Mouse (Mus musculus): ENCODE results near the gene 4930452B06Rik. TPM values are rescaled to one million over a fixed set of nuclear protein-coding genes. Genes with fewer than 3 reads are reported as not detected.
"Not testable (repeated sequence)": the region's sequence is repeated elsewhere in the genome, so short reads cannot be mapped to it uniquely, and the experiment has no call there.

Gene 4930452B06Rik
- polyA plus RNA-seq, 1 experiment from 2014 or later, result 14.3 TPM

- no peaks in the 10 kb centered on the region for H3K27me3 ChIP-seq (ENCODE audit: control insufficient read depth, insufficient read depth, low read length)
- H3K4me3 ChIP-seq (ENCODE audit: low read depth, low read length), result no peak overlapping the region
- 83% methylated on average over 6 of the region's 6 CpGs for WGBS
- H3K27ac ChIP-seq (ENCODE audit: low read length), result no peak overlapping the region
- no peak for ATAC-seq (ENCODE audit: insufficient number of reproducible peaks, insufficient read depth, low FRiP score, low read depth)
- no peaks in the 10 kb centered on the region for H3K36me3 ChIP-seq (ENCODE audit: control insufficient read depth, insufficient read depth, low read length)
- no peaks in the 10 kb centered on the region for H3K4me1 ChIP-seq (ENCODE audit: control insufficient read depth, insufficient read depth, low read length)
- H3K4me2 ChIP-seq (replicated peaks; ENCODE audit: low read depth, low read length), result no peak overlapping the region
- H3K9ac ChIP-seq (replicated peaks; ENCODE audit: low read depth, low read length), result no peak overlapping the region
- no peaks in the 10 kb centered on the region for H3K9me3 ChIP-seq (ENCODE audit: control insufficient read depth, low read depth, low read length)
These were observed 33.8 kb downstream of the 4930452B06Rik start for GRCm38 (mm10) chr14:8632211-8632610.

- no peak for ATAC-seq (ENCODE audit: insufficient number of reproducible peaks, insufficient read depth, low FRiP score, low read depth)
- no peaks in the 10 kb centered on the region for H3K27me3 ChIP-seq (ENCODE audit: control insufficient read depth, insufficient read depth, low read length)
- no peaks in the 10 kb centered on the region for H3K9me3 ChIP-seq (ENCODE audit: control insufficient read depth, low read depth, low read length)
- H3K9ac ChIP-seq (replicated peaks; ENCODE audit: low read depth, low read length), result no peak overlapping the region
- H3K36me3 ChIP-seq (ENCODE audit: control insufficient read depth, insufficient read depth, low read length), result no peaks in the 10 kb centered on the region
- H3K27ac ChIP-seq (ENCODE audit: low read length), result no peak overlapping the region
- H3K4me2 ChIP-seq (replicated peaks; ENCODE audit: low read depth, low read length), result no peak overlapping the region
- WGBS, result 80% methylated on average over 5 of the region's 5 CpGs
- no peaks in the 10 kb centered on the region for H3K4me1 ChIP-seq (ENCODE audit: control insufficient read depth, insufficient read depth, low read length)
- no peak overlapping the region for H3K4me3 ChIP-seq (ENCODE audit: low read depth, low read length)
These were observed 37.6 kb downstream of the 4930452B06Rik start for GRCm38 (mm10) chr14:8628406-8628805.

- Histone ChIP-seq H3K9ac (replicated peaks; ENCODE audit: low read depth, low read length) (no peak overlapping the region), H3K27me3 (ENCODE audit: control insufficient read depth, insufficient read depth, low read length) (no peaks in the 10 kb centered on the region), H3K4me2 (replicated peaks; ENCODE audit: low read depth, low read length) (no peak overlapping the region), H3K4me3 (ENCODE audit: low read depth, low read length) (no peak overlapping the region), H3K27ac (ENCODE audit: low read length) (no peak overlapping the region), H3K36me3 (ENCODE audit: control insufficient read depth, insufficient read depth, low read length) (no peaks in the 10 kb centered on the region), H3K4me1 (ENCODE audit: control insufficient read depth, insufficient read depth, low read length) (no peaks in the 10 kb centered on the region), H3K9me3 (ENCODE audit: control insufficient read depth, low read depth, low read length) (no peaks in the 10 kb centered on the region)
- WGBS, result 79% methylated on average over 4 of the region's 4 CpGs
- ATAC-seq (ENCODE audit: insufficient number of reproducible peaks, insufficient read depth, low FRiP score, low read depth), result no peak
These were observed 38.6 kb downstream of the 4930452B06Rik start for GRCm38 (mm10) chr14:8627481-8627880.

- Histone ChIP-seq H3K4me1 (ENCODE audit: control insufficient read depth, insufficient read depth, low read length) (no peaks in the 10 kb centered on the region), H3K27me3 (ENCODE audit: control insufficient read depth, insufficient read depth, low read length) (no peaks in the 10 kb centered on the region), H3K36me3 (ENCODE audit: control insufficient read depth, insufficient read depth, low read length) (no peaks in the 10 kb centered on the region), H3K27ac (ENCODE audit: low read length) (no peak overlapping the region), H3K9ac (replicated peaks; ENCODE audit: low read depth, low read length) (no peak overlapping the region), H3K4me3 (ENCODE audit: low read depth, low read length) (no peak overlapping the region), H3K9me3 (ENCODE audit: control insufficient read depth, low read depth, low read length) (no peaks in the 10 kb centered on the region), H3K4me2 (replicated peaks; ENCODE audit: low read depth, low read length) (no peak overlapping the region)
- WGBS, result 43% methylated on average over 6 of the region's 6 CpGs
- peak; percentile 42; the same call in 1 of the 2 replicates for ATAC-seq (ENCODE audit: insufficient number of reproducible peaks, insufficient read depth, low FRiP score, low read depth)
These were observed 44.9 kb downstream of the 4930452B06Rik start for GRCm38 (mm10) chr14:8621164-8621563.

- no peak overlapping the region for H3K4me3 ChIP-seq (ENCODE audit: low read depth, low read length)
- ATAC-seq (ENCODE audit: insufficient number of reproducible peaks, insufficient read depth, low FRiP score, low read depth), result no peak
- no peak overlapping the region for H3K4me2 ChIP-seq (replicated peaks; ENCODE audit: low read depth, low read length)
- H3K9me3 ChIP-seq (ENCODE audit: control insufficient read depth, low read depth, low read length), result no peaks in the 10 kb centered on the region
- H3K4me1 ChIP-seq (ENCODE audit: control insufficient read depth, insufficient read depth, low read length), result no peaks in the 10 kb centered on the region
- no peaks in the 10 kb centered on the region for H3K36me3 ChIP-seq (ENCODE audit: control insufficient read depth, insufficient read depth, low read length)
- H3K27ac ChIP-seq (ENCODE audit: low read length), result no peak overlapping the region
- WGBS, result 85% methylated on average over 5 of the region's 5 CpGs
- no peak overlapping the region for H3K9ac ChIP-seq (replicated peaks; ENCODE audit: low read depth, low read length)
- H3K27me3 ChIP-seq (ENCODE audit: control insufficient read depth, insufficient read depth, low read length), result no peaks in the 10 kb centered on the region
These were observed 45.5 kb downstream of the 4930452B06Rik start for GRCm38 (mm10) chr14:8620580-8620979.

GRCm38 (mm10) chr14:8615636-8616035, 50.4 kb downstream of the 4930452B06Rik start:
- ATAC-seq (ENCODE audit: insufficient number of reproducible peaks, insufficient read depth, low FRiP score, low read depth), result no peak
- Histone ChIP-seq H3K9me3 (ENCODE audit: control insufficient read depth, low read depth, low read length) (no peaks in the 10 kb centered on the region), H3K4me2 (replicated peaks; ENCODE audit: low read depth, low read length) (no peak overlapping the region), H3K36me3 (ENCODE audit: control insufficient read depth, insufficient read depth, low read length) (no peaks in the 10 kb centered on the region), H3K4me1 (ENCODE audit: control insufficient read depth, insufficient read depth, low read length) (no peaks in the 10 kb centered on the region), H3K9ac (replicated peaks; ENCODE audit: low read depth, low read length) (no peak overlapping the region), H3K27me3 (ENCODE audit: control insufficient read depth, insufficient read depth, low read length) (no peaks in the 10 kb centered on the region), H3K4me3 (ENCODE audit: low read depth, low read length) (no peak overlapping the region), H3K27ac (ENCODE audit: low read length) (no peak overlapping the region)
- 69% methylated on average over 7 of the region's 7 CpGs for WGBS

GRCm38 (mm10) chr14:8614430-8614829, 51.6 kb downstream of the 4930452B06Rik start:
- H3K27ac ChIP-seq (ENCODE audit: low read length), result not testable (repeated sequence)

GRCm38 (mm10) chr14:8612080-8612479, 54.0 kb downstream of the 4930452B06Rik start:
- Histone ChIP-seq H3K4me3 (ENCODE audit: low read depth, low read length) (no peak overlapping the region), H3K36me3 (ENCODE audit: control insufficient read depth, insufficient read depth, low read length) (no peaks in the 10 kb centered on the region), H3K27ac (ENCODE audit: low read length) (no peak overlapping the region), H3K27me3 (ENCODE audit: control insufficient read depth, insufficient read depth, low read length) (no peaks in the 10 kb centered on the region), H3K4me1 (ENCODE audit: control insufficient read depth, insufficient read depth, low read length) (no peaks in the 10 kb centered on the region), H3K9ac (replicated peaks; ENCODE audit: low read depth, low read length) (no peak overlapping the region), H3K9me3 (ENCODE audit: control insufficient read depth, low read depth, low read length) (no peaks in the 10 kb centered on the region), H3K4me2 (replicated peaks; ENCODE audit: low read depth, low read length) (no peak overlapping the region)
- no peak for ATAC-seq (ENCODE audit: insufficient number of reproducible peaks, insufficient read depth, low FRiP score, low read depth)

More at GRCm38 (mm10) chr14:8614430-8614829, 51.6 kb downstream of the 4930452B06Rik start:
- H3K36me3 ChIP-seq (ENCODE audit: control insufficient read depth, insufficient read depth, low read length); H3K4me1 ChIP-seq (ENCODE audit: control insufficient read depth, insufficient read depth, low read length); H3K27me3 ChIP-seq (ENCODE audit: control insufficient read depth, insufficient read depth, low read length); H3K4me3 ChIP-seq (ENCODE audit: low read depth, low read length); H3K9me3 ChIP-seq (ENCODE audit: control insufficient read depth, low read depth, low read length); ATAC-seq (ENCODE audit: insufficient number of reproducible peaks, insufficient read depth, low FRiP score, low read depth); H3K4me2 ChIP-seq (replicated peaks; ENCODE audit: low read depth, low read length); H3K9ac ChIP-seq (replicated peaks; ENCODE audit: low read depth, low read length): not testable (repeated sequence)
- WGBS, result 74% methylated on average over 1 of the region's 1 CpGs

- Histone ChIP-seq H3K27me3 (ENCODE audit: control insufficient read depth, insufficient read depth, low read length) (no peaks in the 10 kb centered on the region), H3K9me3 (ENCODE audit: control insufficient read depth, low read depth, low read length) (no peaks in the 10 kb centered on the region), H3K9ac (replicated peaks; ENCODE audit: low read depth, low read length) (no peak overlapping the region), H3K36me3 (ENCODE audit: control insufficient read depth, insufficient read depth, low read length) (no peaks in the 10 kb centered on the region), H3K4me1 (ENCODE audit: control insufficient read depth, insufficient read depth, low read length) (no peaks in the 10 kb centered on the region), H3K4me2 (replicated peaks; ENCODE audit: low read depth, low read length) (no peak overlapping the region), H3K4me3 (ENCODE audit: low read depth, low read length) (no peak overlapping the region), H3K27ac (ENCODE audit: low read length) (no peak overlapping the region)
- WGBS, result 50% methylated on average over 3 of the region's 3 CpGs
- ATAC-seq (ENCODE audit: insufficient number of reproducible peaks, insufficient read depth, low FRiP score, low read depth), result peak; percentile 46; the same call in 1 of the 2 replicates
These were observed 55.9 kb downstream of the 4930452B06Rik start for GRCm38 (mm10) chr14:8610108-8610507.

All from stomach, embryonic 14.5 days (tissue).